Mouse (Mus musculus): ENCODE results near the gene Prss35.

Prss35 gene

GRCm38 (mm10) chr9:86742959-86743911, at the start of gene Prss35:
Gene Prss35 (plus strand): TSS chr9:86743649.
- DNase-seq (ENCODE audit: low read depth, low spot score), result no peak

- no peak for DNase-seq (ENCODE audit: low read depth, low spot score)
Measured at GRCm38 (mm10) chr9:86693935-86694334, 49.5 kb upstream of the Prss35 start.

- no peak for DNase-seq (ENCODE audit: low read depth, low spot score)
Measured at GRCm38 (mm10) chr9:86694644-86695043, 48.8 kb upstream of the Prss35 start.

DNA sequence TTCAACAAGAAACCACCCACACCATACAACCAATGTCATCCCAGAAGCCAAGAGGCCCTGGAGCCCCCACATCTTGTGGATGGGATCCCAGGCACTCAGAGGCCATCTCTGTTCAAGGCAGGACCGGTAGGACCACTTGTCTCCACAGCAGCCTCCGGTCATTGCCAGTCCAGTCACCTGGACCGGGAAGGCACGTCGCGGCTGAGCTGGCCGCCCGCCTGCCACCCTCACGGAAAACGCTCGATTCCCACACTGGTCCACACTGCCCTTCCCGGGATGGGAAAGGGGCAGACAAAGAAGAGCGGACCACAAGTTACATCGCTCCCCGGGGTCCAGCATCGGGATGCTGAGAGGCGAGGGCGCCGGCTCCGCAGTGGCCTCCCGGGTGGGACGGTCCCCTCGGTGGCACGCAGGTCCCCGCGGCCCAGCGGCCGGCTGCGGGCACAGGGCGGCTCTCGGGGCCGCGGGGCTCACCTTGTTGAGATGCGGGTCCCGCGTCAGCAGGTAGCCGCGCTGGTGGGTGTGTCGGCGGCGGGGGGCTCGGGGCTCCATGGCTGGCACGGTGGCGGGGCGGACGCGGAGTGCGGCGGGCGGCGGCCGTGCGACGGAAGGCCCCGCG, 48.1 kb upstream of the Prss35 start:
- DNase-seq (ENCODE audit: low read depth, low spot score), result no peak

GRCm38 (mm10) chr9:86695818-86696261, 47.6 kb upstream of the Prss35 start, which contains the start of gene Me1:
Gene Me1 (minus strand): TSS chr9:86695953.
- DNase-seq (ENCODE audit: low read depth, low spot score), result peak; percentile 36

DNA sequence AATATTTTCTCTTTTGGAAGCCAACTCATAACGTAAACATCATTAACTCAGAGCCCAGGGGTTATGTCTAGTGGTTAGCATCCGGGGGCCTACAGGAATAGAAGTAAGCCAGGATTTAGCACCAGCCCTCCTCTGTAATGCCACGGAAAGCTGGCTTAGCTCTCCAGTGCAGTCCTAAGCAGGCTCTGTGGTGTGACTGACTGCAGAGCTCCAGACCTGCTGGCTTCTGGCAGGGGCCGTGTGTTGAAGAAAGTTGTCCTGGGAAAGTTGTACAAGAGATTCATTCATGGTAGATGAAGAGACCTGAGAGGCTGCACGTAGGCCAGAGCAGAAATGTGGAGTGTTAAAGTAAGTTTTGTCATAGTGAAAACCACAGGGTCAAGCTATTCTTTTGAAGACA, 42.2 kb upstream of the Prss35 start:
- DNase-seq (ENCODE audit: low read depth, low spot score), result peak; percentile 25

DNA sequence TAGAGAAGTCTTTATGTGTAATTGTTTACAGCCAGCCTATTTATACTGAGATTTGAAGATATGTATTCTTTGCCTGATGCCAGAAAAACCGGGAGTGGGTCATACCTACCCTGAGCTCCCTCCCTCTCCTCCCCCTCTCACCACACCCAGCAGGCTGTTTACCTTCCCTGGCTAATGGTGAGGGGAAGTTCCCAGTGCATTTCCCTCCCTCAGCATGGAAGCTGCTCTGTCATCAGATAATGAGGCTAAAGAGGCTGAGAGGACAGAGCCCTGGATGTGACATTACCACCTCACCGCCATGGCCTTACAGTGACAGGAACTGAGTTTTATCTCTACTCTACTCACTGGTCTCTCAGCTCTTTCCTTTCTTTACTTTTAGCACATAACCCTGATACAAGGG, 41.6 kb upstream of the Prss35 start:
- DNase-seq (ENCODE audit: low read depth, low spot score), result no peak

GRCm38 (mm10) chr9:86707431-86707830, 36.0 kb upstream of the Prss35 start:
- no peak for DNase-seq (ENCODE audit: low read depth, low spot score)

DNA sequence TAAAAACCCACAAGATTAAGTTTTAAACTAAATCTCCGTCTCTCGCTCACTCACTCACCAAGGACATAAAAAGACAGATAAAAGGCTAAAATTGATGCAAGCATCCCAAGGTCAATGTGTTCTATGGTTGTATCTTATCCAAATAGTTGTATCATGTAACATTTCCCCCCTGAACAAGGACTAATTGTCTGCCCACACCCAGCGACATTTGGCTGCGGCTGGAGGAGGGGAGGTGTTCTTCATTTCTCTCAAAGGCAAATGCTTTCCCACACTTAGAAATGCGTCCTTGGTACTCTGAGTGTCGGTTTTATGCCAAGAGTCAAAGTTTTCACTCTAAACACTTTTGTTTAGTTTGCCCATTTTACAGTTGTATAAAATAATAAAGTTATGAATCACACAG, 34.5 kb upstream of the Prss35 start:
- DNase-seq (ENCODE audit: low read depth, low spot score), result no peak

DNA sequence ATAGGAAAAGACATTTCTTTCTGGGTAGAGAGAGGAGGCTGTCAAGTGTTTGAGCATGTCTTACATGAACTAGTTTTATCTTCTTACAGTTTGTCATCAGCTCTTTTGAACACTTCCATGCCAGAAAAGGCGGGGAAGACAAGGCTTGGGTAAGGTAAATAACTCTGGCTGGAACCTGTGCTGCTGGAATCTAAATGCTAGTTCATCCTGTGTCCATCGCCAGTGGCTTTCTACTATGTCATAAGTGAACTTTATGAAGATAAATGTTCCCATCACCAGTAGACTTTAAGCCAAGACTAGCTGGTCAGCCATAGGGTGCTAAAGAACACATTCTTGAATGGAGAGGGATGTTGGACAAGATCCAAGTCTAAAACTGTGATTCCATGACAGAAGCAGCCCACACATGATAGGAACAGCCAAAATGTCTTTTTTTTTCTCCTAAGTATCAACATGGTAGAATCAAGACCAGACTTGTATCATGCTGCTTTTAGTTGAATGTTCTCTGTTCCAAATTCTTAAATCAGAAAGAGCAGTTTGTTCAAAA, 33.3 kb upstream of the Prss35 start:
- DNase-seq (ENCODE audit: low read depth, low spot score), result no peak

DNA sequence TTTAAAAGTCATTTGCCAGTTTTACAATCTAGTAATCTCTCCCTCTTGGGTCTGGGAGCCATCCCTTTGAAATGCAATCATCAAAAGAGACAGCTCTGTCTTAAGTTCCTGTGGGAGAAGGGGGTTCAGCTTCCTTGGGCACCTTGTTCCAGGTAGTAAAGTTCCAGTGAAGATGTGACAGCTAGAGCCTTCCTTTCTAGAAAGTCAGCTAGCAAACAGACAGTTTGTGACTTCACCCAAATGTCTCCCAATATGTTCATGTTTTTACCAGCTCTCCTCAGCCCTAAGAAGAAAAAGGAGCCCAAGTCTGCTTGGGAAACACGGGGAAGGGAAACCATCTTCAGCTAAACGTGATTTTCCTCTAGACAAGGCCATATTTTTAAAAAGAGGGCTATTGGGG, 30.8 kb upstream of the Prss35 start:
- no peak for DNase-seq (ENCODE audit: low read depth, low spot score)

GRCm38 (mm10) chr9:86714089-86714488, 29.4 kb upstream of the Prss35 start:
- DNase-seq (ENCODE audit: low read depth, low spot score), result no peak

- DNase-seq (ENCODE audit: low read depth, low spot score), result no peak
Measured at GRCm38 (mm10) chr9:86716540-86716939, 26.9 kb upstream of the Prss35 start.

DNA sequence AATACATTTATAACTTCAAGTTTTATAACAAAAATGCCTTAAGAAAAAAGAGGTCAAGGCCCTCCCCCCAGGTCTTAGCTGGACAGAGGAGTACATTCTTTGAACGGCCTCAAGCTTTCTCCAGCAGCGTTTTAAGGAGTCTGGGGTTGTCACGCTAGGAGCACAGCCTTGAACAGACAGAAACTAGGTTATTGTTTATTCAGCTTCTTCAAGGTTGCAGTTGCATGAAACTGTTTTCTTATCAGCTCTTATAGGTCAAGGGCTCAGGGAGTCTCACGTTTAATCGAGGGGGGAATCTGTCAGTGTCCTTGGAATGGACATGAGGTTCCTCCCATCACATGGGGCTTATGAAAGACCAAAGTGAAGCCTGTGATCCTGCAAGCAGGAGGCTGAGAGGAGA, 26.3 kb upstream of the Prss35 start:
- DNase-seq (ENCODE audit: low read depth, low spot score), result no peak

DNA sequence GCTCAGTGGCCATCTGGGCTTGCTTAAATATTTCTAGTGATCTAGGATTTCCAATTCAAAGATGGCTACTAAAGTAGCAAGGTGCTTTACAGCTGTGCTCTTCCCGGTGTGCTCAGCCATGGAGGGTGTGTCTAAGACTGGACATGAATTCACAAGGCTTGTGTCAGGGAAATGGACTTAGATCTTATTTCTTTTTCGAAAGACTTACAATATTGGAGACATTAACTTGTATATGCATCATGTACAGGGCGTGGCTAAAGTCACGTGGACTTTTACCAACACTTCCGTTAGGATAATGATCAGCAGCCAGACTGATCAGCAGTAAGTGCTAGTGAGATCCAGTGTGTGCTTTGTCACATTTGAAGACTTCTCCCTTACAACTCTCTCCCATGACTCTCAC, 23.2 kb upstream of the Prss35 start:
- no peak for DNase-seq (ENCODE audit: low read depth, low spot score)

DNA sequence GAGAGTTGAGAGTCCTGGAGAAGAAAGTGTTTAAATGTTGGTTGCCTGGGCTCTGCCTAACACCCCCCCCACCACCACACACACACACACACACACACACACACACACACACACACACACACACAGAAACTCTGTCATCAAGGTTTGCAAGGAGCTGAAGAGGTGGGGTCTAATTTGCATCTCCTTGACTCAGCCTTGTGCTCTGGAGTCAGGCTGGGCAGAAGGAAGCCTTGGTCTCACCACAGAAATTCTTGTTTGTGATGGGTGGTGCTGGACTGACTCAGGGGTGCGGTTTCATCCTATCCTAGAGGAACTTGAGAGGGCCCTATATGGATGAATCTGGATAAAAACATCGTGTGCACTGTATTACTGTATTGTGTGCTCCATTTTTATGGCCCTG, 22.7 kb upstream of the Prss35 start:
- DNase-seq (ENCODE audit: low read depth, low spot score), result no peak

- DNase-seq (ENCODE audit: low read depth, low spot score), result no peak
Measured at GRCm38 (mm10) chr9:86725066-86725465, 18.4 kb upstream of the Prss35 start.

DNA sequence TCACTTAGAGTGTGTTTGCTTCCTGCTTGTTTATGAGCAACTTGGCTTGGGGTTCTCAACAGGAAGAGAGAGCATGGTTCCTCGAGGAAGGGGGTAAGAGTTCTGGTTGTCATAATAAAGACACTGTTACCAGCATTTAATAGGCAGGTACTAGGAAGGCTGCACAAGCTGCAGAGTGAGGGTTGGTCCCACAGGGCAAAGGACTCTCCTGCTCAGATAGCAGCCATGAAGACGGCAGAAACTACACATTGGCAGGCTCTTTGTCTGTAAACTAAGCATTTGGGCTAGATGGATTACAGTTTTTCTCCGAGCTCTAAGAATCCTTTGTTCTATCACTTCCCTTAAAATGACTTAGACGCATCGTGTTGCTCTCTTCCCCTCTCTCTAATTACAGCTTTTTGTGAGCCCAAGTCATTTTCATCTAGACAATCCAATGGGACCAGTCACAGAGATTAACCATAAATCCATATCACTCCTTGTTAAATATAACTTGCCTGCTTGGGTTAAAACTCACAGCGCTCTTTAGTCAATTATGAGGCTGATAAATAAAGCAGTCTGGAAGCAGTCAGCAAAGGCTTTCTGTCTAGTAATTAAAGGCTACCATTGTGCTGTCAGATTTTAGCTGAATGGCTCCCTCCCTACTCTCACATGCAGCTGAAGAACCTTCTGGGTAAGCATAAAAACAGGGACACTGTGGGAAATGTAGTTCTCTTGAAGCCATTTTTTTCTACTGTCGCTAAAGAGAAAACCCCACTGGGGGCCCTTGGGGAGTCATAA, 17.7 kb upstream of the Prss35 start:
- no peak for DNase-seq (ENCODE audit: low read depth, low spot score)

DNA sequence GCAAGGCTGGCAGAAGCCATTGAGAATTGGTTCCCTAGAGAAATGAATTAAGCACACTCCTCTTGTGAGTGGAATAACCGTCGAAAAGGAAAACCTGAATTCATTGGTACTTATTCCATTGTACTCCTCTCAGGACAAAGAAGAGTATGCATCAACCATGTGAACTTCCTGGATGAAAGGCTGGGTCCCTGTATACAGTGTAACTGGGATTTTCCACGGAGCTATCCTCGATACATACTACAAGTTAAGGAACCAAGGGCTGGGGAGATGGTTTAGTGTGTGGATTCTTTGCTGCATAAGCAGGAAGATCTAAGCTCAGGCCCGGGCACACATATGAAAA, 17.1 kb upstream of the Prss35 start:
- no peak for DNase-seq (ENCODE audit: low read depth, low spot score)

GRCm38 (mm10) chr9:86728214-86728814, 15.1 kb upstream of the Prss35 start:
- DNase-seq (ENCODE audit: low read depth, low spot score), result no peak

DNA sequence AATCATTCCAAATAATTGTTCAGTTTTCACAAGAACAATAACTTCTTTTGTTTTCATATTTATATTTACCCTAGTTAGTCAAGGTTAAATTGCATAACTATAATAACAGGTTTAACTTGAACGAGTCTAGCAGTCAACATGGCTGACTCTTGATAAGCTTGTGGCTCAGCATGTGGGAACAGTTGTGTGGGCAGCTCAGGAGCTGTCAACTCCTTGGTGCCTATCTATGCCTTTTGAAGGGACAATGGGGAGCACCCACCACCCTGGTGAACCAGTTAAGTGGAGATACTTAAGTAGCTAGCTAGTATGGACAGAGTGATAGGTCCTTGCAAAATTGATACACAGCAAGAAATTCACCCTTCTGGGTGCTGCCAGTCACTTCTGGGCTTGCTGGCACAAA, 14.4 kb upstream of the Prss35 start:
- no peak for DNase-seq (ENCODE audit: low read depth, low spot score)

DNA sequence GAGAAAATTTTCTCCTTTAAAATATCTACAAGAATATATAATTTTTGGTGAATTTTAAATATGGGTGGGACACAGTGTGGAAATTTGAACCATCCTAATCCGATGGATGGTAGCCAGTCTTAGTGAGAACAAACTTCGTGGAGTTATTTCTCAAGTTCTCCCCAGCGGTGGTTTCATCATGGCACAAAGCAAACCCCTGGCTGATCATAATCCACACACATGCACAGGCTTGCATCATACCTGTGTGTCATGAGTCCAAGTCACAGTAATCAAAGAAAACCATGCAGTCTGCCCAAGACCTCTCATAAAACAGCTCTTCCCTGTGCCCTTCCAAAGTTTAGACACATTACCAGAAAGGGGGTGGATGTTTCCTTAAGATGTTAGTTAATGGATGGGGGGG, 13.6 kb upstream of the Prss35 start:
- no peak for DNase-seq (ENCODE audit: low read depth, low spot score)

Data from skeletal muscle tissue, adult 2 months (tissue).